Mouse (Mus musculus) gastrocnemius, postnatal 25 days (tissue): ENCODE data around the gene Fmo1. TPM values are rescaled to one million over a fixed set of nuclear protein-coding genes. Genes with fewer than 3 reads are reported as not detected.

Source experiments
- DNase-seq: peaks from one replicate; pipeline ENCODE4 v3.0.0; 2022
- long read RNA-seq, 2 experiments: library from polyadenylated mRNA; stranded (forward); transcript quantifications; one replicate each; pipeline ENCODE4 v2.0.0; 2021
- total RNA-seq, 2 experiments: library from RNA; stranded (reverse); gene quantifications; 1 replicate in 1 of 2; 2 replicates in 1 of 2; pipeline ENCODE4 v1.2.3; 2021

Gene Fmo1
- total RNA-seq, result 10 to 100 TPM; 10.4 to 20.2 TPM
- long read RNA-seq, experiment 1, partial matches to known transcripts, result 3 of 7 reads
- long read RNA-seq, experiment 1, other reads (novel, unspliced or antisense), result 4 of 7 reads
- long read RNA-seq, experiment 2, transcript Fmo1-201 (9 exons, 2,388 nt), result major isoform, 5 of 11 reads
- long read RNA-seq, experiment 2, partial matches to known transcripts, result 4 of 11 reads
- long read RNA-seq, experiment 2, other reads (novel, unspliced or antisense), result 1 of 11 reads

- DNase-seq, result no peak
Measured at GRCm38 (mm10) chr1:162866280-162866681, at the start of gene Fmo1. TSS of gene Fmo1 (minus strand) at chr1:162866610.

GRCm38 (mm10) chr1:162914932-162915556 is 48.6 kb upstream of the Fmo1 start:
- no peak for DNase-seq

GRCm38 (mm10) chr1:162912085-162912484 is 45.7 kb upstream of the Fmo1 start:
- no peak for DNase-seq

- DNase-seq, result no peak
Measured at GRCm38 (mm10) chr1:162901879-162902278, 35.5 kb upstream of the Fmo1 start.

- peak; percentile 70 for DNase-seq
Measured at GRCm38 (mm10) chr1:162897838-162898811, 31.7 kb upstream of the Fmo1 start, which contains the start of gene Fmo2. TSS of gene Fmo2 (minus strand) at chr1:162898726.

GRCm38 (mm10) chr1:162895900-162896299 is 29.5 kb upstream of the Fmo1 start:
- no peak for DNase-seq

GRCm38 (mm10) chr1:162893014-162893413 is 26.6 kb upstream of the Fmo1 start:
- DNase-seq, result no peak

GRCm38 (mm10) chr1:162891980-162892451 is 25.6 kb upstream of the Fmo1 start:
- DNase-seq, result no peak

- no peak for DNase-seq
Measured at GRCm38 (mm10) chr1:162888646-162889045, 22.2 kb upstream of the Fmo1 start.

- DNase-seq, result no peak
Measured at GRCm38 (mm10) chr1:162887644-162888043, 21.2 kb upstream of the Fmo1 start.

- no peak for DNase-seq
Measured at GRCm38 (mm10) chr1:162886138-162886816, 19.9 kb upstream of the Fmo1 start.

- DNase-seq, result no peak
Measured at GRCm38 (mm10) chr1:162882681-162883080, 16.3 kb upstream of the Fmo1 start.

GRCm38 (mm10) chr1:162879595-162880369 is 13.4 kb upstream of the Fmo1 start:
- no peak for DNase-seq

GRCm38 (mm10) chr1:162875091-162875490 is 8.7 kb upstream of the Fmo1 start:
- DNase-seq, result no peak

GRCm38 (mm10) chr1:162871701-162872311 is 5.4 kb upstream of the Fmo1 start:
- no peak for DNase-seq

GRCm38 (mm10) chr1:162870978-162871377 is 4.6 kb upstream of the Fmo1 start:
- DNase-seq, result no peak

- no peak for DNase-seq
Measured at GRCm38 (mm10) chr1:162867396-162867795, 986 bp upstream of the Fmo1 start.

GRCm38 (mm10) chr1:162865493-162865830 is 948 bp downstream of the Fmo1 start:
- DNase-seq, result no peak

- no peak for DNase-seq
Measured at GRCm38 (mm10) chr1:162864816-162865492, 1.5 kb downstream of the Fmo1 start.

- DNase-seq, result no peak
Measured at GRCm38 (mm10) chr1:162864279-162864678, 2.1 kb downstream of the Fmo1 start.
